Mouse (Mus musculus) stomach, embryonic 16.5 days (tissue): ENCODE data around the gene Plekhh2. TPM values are rescaled to one million over a fixed set of nuclear protein-coding genes. Genes with fewer than 3 reads are reported as not detected.

Experiments
- ATAC-seq: fragments of 200-750 bp; cut with Nextera tagmentation; 2 replicates; pipeline ENCODE4 v1.8.0; 2017; ENCODE audit warnings: moderate number of reproducible peaks, moderate TSS enrichment; ENCODE audit not compliant: insufficient read depth, low FRiP score
- H3K27ac ChIP-seq: fragments of 300-500 bp; sonication (generic); 2 replicates; pipeline ENCODE4 v1.5.1; 2014; ENCODE audit warnings: low read length
- H3K27me3 ChIP-seq: fragments of 300-500 bp; sonication (generic); 2 replicates; pipeline ENCODE4 v1.6.1; 2014; ENCODE audit warnings: low read length, control low read depth, mixed read lengths; ENCODE audit not compliant: control insufficient read depth, insufficient read depth
- H3K36me3 ChIP-seq: fragments of 300-500 bp; sonication (generic); 2 replicates; pipeline ENCODE4 v1.6.1; 2014; ENCODE audit warnings: low read length; ENCODE audit not compliant: control insufficient read depth, insufficient read depth
- H3K4me1 ChIP-seq: fragments of 300-500 bp; sonication (generic); 2 replicates; pipeline ENCODE4 v1.6.1; 2014; ENCODE audit warnings: low read length, control low read depth, mixed read lengths; ENCODE audit not compliant: control insufficient read depth, insufficient read depth
- H3K4me2 ChIP-seq: fragments of 300-500 bp; sonication (generic); 2 replicates; pipeline ENCODE4 v1.6.1; 2014; ENCODE audit warnings: low read depth, low read length, mixed read lengths
- H3K4me3 ChIP-seq: fragments of 300-500 bp; sonication (generic); replicated peaks from 2 replicates; pipeline ENCODE4 v1.5.1; 2014; ENCODE audit warnings: mild to moderate bottlenecking, low read length
- H3K9ac ChIP-seq: fragments of 300-500 bp; sonication (generic); 2 replicates; pipeline ENCODE4 v1.6.1; 2014; ENCODE audit warnings: low read length
- H3K9me3 ChIP-seq: fragments of 300-500 bp; sonication (generic); replicated peaks from 2 replicates; pipeline ENCODE4 v1.6.1; 2016; ENCODE audit warnings: low read length, control low read depth; ENCODE audit not compliant: control insufficient read depth
- WGBS: fragments of 180-500 bp; shearing (Covaris S2); extraction: QIAGEN DNeasy Blood & Tissue Kit; methylation state at CpG from one replicate; pipeline ENCODE4 v1.1.7; 2014; 5-methylcytosine and 5-hydroxymethylcytosine counted together
- polyA plus RNA-seq: library from polyadenylated mRNA; unstranded; fragments of >200 nt; fragmentation: Nextera tagmentation; extraction: Ambion mirVana; gene quantifications from 2 replicates; pipeline ENCODE4 v1.2.1, GENCODE M21; 2015

Gene Plekhh2
- polyA plus RNA-seq, 1 experiment from 2014 or later, result 10.0 TPM

GRCm38 (mm10) chr17:84645894-84646293 is 134.2 kb downstream of the Plekhh2 start:
- H3K27me3 ChIP-seq, result no peaks in the 10 kb centered on the region
- no peak overlapping the region for H3K4me3 ChIP-seq
- no peaks in the 10 kb centered on the region for H3K9me3 ChIP-seq
- 30% methylated on average over 3 of the region's 7 CpGs for WGBS
- H3K4me1 ChIP-seq, result 0 out of 2 replicates have a peak, but pooled peaks cover 3% of the 10 kb centered on the region
- H3K4me2 ChIP-seq, result no peak overlapping the region
- ATAC-seq, result no peak
- no peaks in the 10 kb centered on the region for H3K36me3 ChIP-seq
- H3K27ac ChIP-seq, result no peak overlapping the region
- H3K9ac ChIP-seq, result no peak overlapping the region

DNA sequence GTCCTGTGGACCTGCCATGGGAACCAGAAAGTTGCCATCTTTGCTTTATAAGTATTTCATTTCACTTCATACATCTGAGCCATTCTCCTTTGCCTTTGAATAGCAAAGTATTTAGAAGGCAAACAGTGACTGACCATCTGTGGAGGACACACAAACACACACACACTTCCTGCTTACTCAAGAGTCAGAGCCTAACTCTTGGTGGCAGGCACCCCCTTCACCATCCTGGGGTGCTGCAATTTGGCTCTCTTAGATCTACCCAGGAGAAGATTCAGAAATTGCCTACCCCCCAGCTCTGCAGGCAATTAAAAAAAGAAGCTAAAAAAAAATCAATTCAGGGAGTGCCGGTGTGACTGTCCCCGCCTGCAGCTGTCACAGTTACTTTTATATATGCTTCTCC is 134.8 kb downstream of the Plekhh2 start:
- 63% methylated on average over 2 of the region's 2 CpGs for WGBS
- no peak overlapping the region for H3K27ac ChIP-seq
- H3K4me1 ChIP-seq, result 0 out of 2 replicates have a peak, but pooled peaks cover 3% of the 10 kb centered on the region
- H3K36me3 ChIP-seq, result no peaks in the 10 kb centered on the region
- H3K4me3 ChIP-seq, result no peak overlapping the region
- no peak overlapping the region for H3K9ac ChIP-seq
- H3K4me2 ChIP-seq, result no peak overlapping the region
- ATAC-seq, result no peak
- no peaks in the 10 kb centered on the region for H3K9me3 ChIP-seq
- H3K27me3 ChIP-seq, result no peaks in the 10 kb centered on the region

DNA sequence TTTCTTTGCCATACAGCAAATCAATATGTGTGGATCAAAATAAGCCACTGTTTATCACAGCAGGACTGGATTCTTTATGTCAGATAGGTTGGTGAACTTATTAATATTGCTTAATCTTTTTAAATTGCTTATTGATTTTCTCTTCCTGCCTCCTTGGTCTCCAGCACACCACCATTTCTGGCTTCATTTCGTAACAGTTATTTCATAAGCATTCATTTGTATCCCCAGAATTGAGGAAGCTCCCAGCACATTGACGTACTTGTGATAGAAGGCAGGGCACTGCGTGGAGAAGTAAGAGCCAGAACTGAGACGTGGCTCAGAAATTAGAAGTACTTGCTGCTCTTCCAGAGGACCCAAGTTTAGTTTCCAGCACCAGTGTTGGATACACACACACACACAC is 135.9 kb downstream of the Plekhh2 start:
- Histone ChIP-seq H3K9me3 (no peaks in the 10 kb centered on the region), H3K9ac (no peak overlapping the region), H3K27ac (no peak overlapping the region), H3K4me1 (0 out of 2 replicates have a peak, but pooled peaks cover 3% of the 10 kb centered on the region), H3K4me2 (no peak overlapping the region), H3K36me3 (no peaks in the 10 kb centered on the region), H3K4me3 (no peak overlapping the region), H3K27me3 (no peaks in the 10 kb centered on the region)
- no peak for ATAC-seq
- 80% methylated on average over 4 of the region's 4 CpGs for WGBS

DNA sequence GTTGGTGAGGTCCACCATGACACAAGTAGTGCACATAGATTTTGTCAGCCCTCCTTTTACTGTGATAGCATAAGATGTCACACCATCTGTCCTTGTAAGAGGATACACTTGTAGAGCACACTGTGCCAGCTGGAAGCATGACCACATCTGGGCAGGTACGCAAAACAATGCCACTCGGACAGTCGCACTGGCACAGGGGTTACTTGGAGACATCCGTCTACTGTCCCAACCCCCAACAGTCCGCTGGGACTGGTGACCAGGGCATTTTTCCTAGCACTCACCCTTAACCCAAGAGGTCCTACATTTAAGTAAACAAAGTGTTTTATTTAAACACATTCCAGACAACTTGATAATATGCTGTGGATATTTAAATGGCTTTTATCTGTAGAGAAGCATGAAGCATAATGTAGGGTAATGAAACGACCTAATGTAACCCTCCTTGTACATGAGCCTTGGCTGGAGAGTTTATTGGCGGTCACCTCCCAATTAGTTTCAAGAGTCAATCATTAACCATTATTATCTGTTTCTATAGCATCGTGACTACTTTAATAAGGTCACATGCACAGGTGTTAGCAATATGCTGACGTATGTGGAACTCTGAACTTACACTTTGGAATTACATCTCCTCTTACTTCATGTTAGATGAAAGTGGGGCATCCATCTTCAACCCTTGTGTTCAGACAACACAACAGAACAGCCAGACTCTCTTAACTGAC is 138.8 kb downstream of the Plekhh2 start:
- Histone ChIP-seq H3K9me3 (no peaks in the 10 kb centered on the region), H3K36me3 (no peaks in the 10 kb centered on the region), H3K27me3 (no peaks in the 10 kb centered on the region), H3K4me3 (no peak overlapping the region), H3K9ac (no peak overlapping the region), H3K27ac (no peak overlapping the region), H3K4me1 (0 out of 2 replicates have a peak, but pooled peaks cover 3% of the 10 kb centered on the region), H3K4me2 (no peak overlapping the region)
- peak; percentile 50; the same call in 1 of the 2 replicates for ATAC-seq
- 71% methylated on average over 9 of the region's 9 CpGs for WGBS

GRCm38 (mm10) chr17:84653544-84653943 is 141.8 kb downstream of the Plekhh2 start:
- Histone ChIP-seq H3K27ac (no peak overlapping the region), H3K9ac (no peak overlapping the region), H3K4me1 (no peaks in the 10 kb centered on the region), H3K9me3 (no peaks in the 10 kb centered on the region), H3K4me3 (no peak overlapping the region), H3K4me2 (no peak overlapping the region), H3K27me3 (no peaks in the 10 kb centered on the region), H3K36me3 (no peaks in the 10 kb centered on the region)
- WGBS, result 87% methylated on average over 9 of the region's 9 CpGs
- ATAC-seq, result no peak

GRCm38 (mm10) chr17:84656205-84656604 is 144.5 kb downstream of the Plekhh2 start:
- no peaks in the 10 kb centered on the region for H3K9me3 ChIP-seq
- H3K27me3 ChIP-seq, result no peaks in the 10 kb centered on the region
- no peak overlapping the region for H3K9ac ChIP-seq
- H3K36me3 ChIP-seq, result no peaks in the 10 kb centered on the region
- no peak for ATAC-seq
- 62% methylated on average over 5 of the region's 5 CpGs for WGBS
- H3K4me3 ChIP-seq, result no peak overlapping the region
- H3K4me1 ChIP-seq, result no peaks in the 10 kb centered on the region
- H3K27ac ChIP-seq, result no peak overlapping the region
- no peak overlapping the region for H3K4me2 ChIP-seq

DNA sequence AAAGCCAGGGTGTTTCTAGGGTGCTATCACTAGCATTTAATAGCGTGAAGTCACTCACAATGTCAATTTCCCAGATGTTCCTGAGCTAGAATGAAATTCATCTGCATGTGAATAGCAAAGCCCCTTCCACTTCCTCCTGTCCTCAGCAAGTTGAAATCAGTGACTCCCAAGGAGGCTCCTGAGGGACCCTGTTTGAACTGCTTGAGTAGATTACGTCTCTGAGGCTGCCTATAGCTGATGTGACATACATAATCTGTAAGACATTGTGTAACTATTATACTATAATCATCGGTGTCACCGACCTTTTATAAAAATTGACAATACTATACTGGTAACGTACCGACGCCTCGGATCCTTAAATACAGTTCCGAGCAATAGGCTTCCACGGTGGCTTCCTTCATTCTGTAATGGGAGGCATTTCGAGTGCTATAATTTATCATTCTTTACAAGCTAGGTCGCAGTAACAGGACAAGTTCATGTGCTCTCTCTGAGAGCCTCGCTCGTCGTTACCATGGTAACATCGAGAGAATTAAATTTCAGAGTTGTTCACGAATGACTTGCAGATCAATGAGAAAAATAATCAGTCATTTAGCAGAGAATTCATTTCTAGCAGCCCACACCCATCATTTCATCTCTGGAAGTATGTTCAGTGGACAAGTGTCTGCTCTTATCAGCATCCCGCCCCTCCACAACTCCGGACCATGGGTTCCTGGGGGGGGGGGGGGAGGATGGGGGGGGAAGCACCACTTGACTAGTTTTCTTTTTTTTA is 145.1 kb downstream of the Plekhh2 start:
- 42% methylated on average over 19 of the region's 19 CpGs for WGBS
- H3K4me1 ChIP-seq, result no peaks in the 10 kb centered on the region
- no peaks in the 10 kb centered on the region for H3K36me3 ChIP-seq
- H3K27ac ChIP-seq, result no peak overlapping the region
- H3K4me3 ChIP-seq, result no peak overlapping the region
- H3K9me3 ChIP-seq, result no peaks in the 10 kb centered on the region
- H3K4me2 ChIP-seq, result no peak overlapping the region
- no peaks in the 10 kb centered on the region for H3K27me3 ChIP-seq
- no peak overlapping the region for H3K9ac ChIP-seq
- no peak for ATAC-seq

DNA sequence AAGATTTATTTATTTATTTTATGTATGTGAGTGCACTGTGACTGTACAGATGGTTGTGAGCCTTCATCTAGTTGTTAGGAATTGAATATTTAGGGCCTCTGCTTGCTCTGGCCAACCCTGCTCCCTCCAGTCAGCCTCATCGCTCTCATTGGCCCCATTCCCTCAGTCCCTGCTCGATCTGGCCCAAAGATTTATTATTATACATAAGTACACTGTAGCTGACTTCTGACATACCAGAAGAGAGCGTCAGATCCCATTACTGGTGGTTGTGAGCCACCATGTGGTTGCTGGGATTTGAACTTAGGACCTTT is 145.7 kb downstream of the Plekhh2 start:
- no peaks in the 10 kb centered on the region for H3K27me3 ChIP-seq
- no peak overlapping the region for H3K27ac ChIP-seq
- no peak overlapping the region for H3K9ac ChIP-seq
- no peak for ATAC-seq
- no peaks in the 10 kb centered on the region for H3K36me3 ChIP-seq
- 44% methylated on average over 3 of the region's 3 CpGs for WGBS
- H3K4me2 ChIP-seq, result no peak overlapping the region
- no peak overlapping the region for H3K4me3 ChIP-seq
- H3K4me1 ChIP-seq, result no peaks in the 10 kb centered on the region; the same call in 1 of the 2 replicates
- no peaks in the 10 kb centered on the region for H3K9me3 ChIP-seq

DNA sequence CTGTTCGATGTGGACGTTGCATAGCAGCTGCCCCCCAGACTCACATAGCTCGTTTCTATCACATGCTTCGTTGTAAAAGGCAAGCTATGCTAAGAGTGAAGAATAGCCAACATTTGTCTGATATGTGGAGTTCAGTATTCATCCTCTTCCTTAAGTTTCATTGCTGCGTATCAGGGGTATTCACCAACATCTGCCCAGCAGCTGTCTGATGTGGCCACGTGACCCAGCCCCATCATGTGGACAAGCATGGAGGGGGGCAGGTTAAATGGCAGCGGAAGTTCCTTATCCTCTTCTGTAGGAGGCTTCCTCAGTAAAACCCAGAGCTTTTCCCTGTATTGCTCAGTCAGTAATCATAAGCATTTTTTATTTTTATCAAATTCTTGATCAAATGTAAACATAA is 146.1 kb downstream of the Plekhh2 start:
- Histone ChIP-seq H3K36me3 (no peaks in the 10 kb centered on the region), H3K4me3 (no peak overlapping the region), H3K27ac (no peak overlapping the region), H3K9ac (no peak overlapping the region), H3K9me3 (no peaks in the 10 kb centered on the region), H3K4me1 (no peaks in the 10 kb centered on the region; the same call in 1 of the 2 replicates), H3K27me3 (no peaks in the 10 kb centered on the region), H3K4me2 (no peak overlapping the region)
- no peak for ATAC-seq
- WGBS, result 57% methylated on average over 7 of the region's 7 CpGs
